Mouse (Mus musculus) C2C12 (cell line): ENCODE data around the gene Derl3.

Experiments used
- CEBPB ChIP-seq: IDR thresholded peaks from one replicate; pipeline ENCODE4 v1.6.1; 2011; ENCODE audit warnings: low read depth, mild to moderate bottlenecking, control low read depth, moderate library complexity
- CTCF ChIP-seq: IDR thresholded peaks from one replicate; pipeline ENCODE4 v1.5.1; 2011; ENCODE audit not compliant: control insufficient read depth, insufficient read depth, insufficient read length
- FOSL1 ChIP-seq: IDR thresholded peaks from one replicate; pipeline ENCODE4 v1.8.0; 2011; ENCODE audit warnings: mild to moderate bottlenecking, low read length; ENCODE audit not compliant: poor library complexity, insufficient read depth, severe bottlenecking
- MAX ChIP-seq: IDR thresholded peaks from one replicate; pipeline ENCODE4 v1.6.1; 2011; ENCODE audit warnings: mild to moderate bottlenecking, control low read depth
- MYOD1 ChIP-seq: IDR thresholded peaks from one replicate; pipeline ENCODE4 v1.6.1; 2011; ENCODE audit warnings: low read depth; ENCODE audit not compliant: control insufficient read depth, insufficient read length
- MYOG ChIP-seq: IDR thresholded peaks from one replicate; pipeline ENCODE4 v1.6.1; 2011; ENCODE audit not compliant: control insufficient read depth, insufficient read length; ENCODE audit errors: extremely low read depth
- USF1 ChIP-seq: IDR thresholded peaks from one replicate; pipeline ENCODE4 v1.6.1; 2011; ENCODE audit warnings: low read depth, mild to moderate bottlenecking, control low read depth, moderate library complexity

DNA sequence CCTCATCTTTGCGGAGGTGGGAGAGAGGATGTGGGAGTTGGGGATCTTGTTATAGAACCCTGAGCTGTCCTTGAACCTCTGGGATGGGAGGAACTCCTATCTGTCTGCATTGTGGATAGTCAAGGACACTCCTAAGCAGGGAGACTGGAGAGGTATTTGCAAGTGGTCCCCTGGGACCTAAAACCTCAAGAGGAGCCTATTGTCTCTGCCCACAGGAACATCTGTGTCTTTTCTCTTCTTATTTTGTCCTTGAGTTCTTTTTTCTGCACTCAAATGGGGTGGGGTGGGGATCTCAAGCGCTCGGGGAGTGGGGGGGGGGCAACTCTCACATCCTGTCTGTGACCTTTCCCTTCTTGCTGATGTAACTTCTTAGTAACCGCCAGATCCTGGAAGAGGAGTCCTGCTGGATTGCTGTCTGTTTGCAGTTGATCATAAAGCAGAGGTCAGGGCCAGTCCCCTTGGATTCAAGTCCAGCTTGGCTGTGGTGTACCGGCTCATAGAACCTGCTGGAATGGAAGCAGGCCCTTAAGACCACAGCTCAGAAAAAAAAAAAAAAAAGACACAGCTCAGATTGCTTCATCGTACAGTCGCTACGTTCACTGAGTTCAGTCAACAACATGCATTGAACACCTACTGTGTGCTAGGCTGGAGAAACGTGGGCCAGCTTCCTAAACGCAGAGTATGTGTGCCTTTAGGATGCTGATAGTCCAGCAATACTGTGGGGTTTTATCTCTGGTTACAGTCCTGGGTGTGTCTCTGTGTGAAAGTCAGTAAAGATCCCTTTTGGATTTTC is 44.8 kb downstream of the Derl3 start:
- TF ChIP-seq USF1: no peak
- no peak for TF ChIP-seq MAX
- peak; percentile 59 for TF ChIP-seq CEBPB
- no peak for TF ChIP-seq CTCF
- TF ChIP-seq MYOD1: no peak
- TF ChIP-seq MYOG: no peak
- no peak for TF ChIP-seq FOSL1
